Mouse (Mus musculus): ENCODE measurements at regions not wholly inside any gene's neighbourhood (a gene's known extent, or its start where the extent isn't known, plus 50 kb on each side); places are given as distances from the start of the nearest gene placed in this dataset.

- TF ChIP-seq CTCF (IDR thresholded peaks at IDR 0.05; ENCODE audit: low read depth) (no peak), EP300 (IDR thresholded peaks at IDR 0.05; ENCODE audit: low read depth) (no peak)
These were observed 101.3 kb upstream of the Mphosph6 start for GRCm38 (mm10) chr8:117903052-117903451.
